Mouse (Mus musculus): Measurements from ENCODE around the gene Mylk2.

The Mylk2 gene

DNA sequence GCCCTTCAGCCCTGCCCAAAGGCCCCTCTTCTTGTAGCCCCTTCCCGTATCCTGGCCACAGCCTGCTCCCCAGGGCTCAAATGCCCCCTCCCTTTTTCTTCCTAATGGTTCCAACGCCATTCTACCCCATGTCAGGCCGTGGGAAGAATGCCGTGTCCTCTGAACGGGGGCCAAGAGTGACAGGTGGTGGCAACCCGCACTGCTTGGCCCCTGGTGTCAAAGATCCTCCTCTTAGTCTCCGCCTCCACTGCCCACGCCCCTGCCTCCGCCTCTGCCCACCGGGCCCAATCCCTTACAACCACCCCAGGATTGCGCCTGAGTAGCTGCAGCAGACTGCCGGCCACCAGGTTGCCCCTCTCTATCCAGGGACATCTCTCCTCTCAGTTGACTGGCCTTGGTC is at the start of gene Mylk2:
Mylk2 (plus strand) TSS at position 322 of the 400 bp plus-strand sequence.
- no peak for DNase-seq

DNA sequence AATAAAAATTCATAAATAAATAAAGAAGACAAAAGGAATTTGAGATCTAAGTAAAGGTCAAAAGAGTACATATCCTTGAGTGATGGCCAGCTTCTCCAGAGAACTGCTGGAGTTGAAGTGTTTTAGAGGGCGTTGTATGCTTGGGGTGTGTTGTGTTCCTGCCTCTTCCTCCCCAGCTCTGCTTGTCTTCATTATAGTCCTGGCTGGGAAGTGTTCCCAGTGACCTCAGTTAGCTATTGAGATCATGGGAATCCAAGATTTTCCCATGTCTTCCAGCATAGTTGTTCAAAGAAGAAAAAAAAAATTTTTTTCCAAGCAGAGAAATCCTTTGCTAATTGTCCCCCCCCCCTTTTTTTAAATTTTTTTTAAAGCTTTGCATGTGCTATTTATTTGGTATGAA is 49.3 kb upstream of the Mylk2 start:
- DNase-seq: no peak

DNA sequence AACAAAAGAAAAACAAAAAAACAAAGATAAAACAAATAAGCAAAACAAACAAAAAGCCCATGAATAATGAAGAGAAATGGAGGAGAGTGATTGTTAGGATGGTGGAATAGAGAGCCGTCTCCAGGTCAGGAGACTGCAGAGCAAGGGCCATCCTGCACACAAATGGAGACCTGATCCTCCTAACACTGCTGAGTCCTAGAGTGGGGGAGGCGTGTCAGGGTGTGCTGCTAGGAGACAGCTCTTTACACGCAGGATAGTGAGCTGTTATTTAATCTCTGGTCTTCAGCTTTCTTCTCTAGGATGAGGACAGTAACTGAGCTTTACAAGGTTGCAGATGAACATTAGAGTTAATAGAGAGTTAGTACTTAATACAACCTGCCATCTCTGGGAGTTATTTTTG is 48.5 kb upstream of the Mylk2 start:
- no peak for DNase-seq

DNA sequence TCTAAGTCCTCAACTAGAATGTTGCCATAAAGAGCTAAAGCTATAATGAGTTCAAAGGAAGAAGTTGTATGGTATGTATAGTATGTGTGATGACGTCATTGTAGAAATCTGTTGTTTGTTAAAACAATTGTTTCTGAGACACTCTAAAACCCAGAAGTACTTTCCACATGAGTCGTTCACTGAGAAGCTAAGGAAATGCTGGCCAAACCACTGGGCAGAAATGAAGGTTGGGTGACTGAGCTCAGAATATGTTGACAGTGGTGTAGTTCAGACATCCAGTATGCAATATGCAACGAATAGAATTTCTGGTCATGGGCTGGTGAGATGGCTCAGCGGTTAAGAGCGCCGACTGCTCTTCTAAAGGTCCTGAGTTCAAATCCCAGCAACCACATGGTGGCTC is 47.8 kb upstream of the Mylk2 start:
- no peak for DNase-seq

DNA sequence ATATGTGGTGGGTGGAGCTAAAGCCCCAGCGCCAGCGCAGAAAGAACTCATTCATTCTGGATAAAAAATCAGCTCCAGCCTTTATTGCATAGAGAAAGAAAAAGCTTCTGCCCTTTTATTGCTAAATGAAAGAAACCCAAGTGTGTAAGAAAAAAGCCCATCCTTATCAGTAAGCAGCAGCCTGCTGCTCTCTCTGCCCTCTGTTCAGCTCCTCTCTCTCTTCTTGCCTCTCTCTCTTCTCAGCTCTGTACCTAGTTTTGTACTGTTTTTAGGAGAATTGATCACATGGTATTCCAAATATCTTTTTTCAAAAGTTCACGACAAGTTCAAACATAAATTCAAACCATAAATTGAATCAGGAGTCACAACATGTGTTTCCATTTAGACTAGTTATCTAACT is 32.9 kb upstream of the Mylk2 start:
- DNase-seq: no peak

DNA sequence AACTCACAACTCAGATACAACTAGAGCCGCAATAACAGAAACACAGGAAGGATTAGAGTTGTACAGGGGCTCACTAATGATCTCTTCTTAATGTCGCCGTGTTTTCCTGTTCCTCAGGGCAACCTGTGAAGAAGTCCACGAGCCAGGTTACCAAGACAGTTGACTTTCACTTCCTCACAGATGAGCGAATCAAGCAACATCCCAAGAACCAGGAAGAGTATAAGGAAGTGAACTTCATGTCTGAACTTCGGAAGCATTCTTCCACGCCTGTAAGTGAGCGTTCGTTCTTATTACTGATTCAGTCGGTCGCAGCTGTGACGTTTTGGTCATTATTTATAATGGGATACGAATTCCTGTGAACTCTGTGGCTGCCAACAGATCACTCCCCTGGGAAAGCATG is 30.3 kb upstream of the Mylk2 start:
- no peak for DNase-seq

DNA sequence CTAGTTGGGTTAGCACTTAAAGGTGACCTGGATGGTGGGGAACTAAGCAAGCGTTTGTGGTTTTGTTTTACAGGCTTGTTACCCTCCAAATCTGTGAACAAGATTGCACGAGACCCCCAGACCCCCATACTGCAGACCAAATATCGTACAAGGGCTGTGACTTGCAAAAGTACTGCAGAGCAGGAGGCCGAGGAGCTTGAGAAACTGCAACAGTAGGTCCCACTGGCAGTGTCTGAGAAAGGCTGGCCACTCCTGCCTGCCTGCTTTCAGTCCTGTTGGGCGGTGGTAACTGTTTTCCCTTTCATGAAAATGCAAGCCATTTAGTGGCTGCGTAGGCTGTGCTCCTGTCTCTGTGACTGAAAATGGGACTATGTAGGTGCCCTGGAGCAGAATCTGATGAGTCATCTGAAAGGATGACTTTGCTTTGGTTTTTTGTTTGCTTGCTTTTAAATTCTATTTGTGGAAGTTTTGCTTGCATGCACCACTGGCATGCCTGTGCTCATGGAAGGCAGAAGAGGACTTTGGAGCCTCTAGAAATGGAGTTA is 27.0 kb upstream of the Mylk2 start:
- DNase-seq: no peak

DNA sequence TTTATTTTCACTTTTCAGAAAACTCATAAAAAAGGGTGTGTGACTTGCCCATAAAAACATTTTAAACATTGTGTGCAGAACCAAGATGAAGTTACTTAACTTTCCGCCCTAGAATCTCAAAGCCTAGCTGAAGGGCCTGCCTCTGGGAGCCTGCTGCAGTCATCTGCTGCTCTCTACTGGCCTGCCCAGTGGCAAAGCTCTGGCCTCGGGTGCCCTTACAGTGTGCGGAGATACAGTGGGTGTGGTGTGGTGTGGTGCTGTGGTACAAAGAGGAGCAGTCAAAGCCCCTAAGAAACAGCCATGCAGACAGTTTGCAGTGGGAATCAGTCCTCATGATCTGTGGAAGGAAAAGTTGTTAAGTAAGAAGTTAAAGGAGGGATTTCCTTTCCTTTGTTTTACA is 23.9 kb upstream of the Mylk2 start:
- no peak for DNase-seq

DNA sequence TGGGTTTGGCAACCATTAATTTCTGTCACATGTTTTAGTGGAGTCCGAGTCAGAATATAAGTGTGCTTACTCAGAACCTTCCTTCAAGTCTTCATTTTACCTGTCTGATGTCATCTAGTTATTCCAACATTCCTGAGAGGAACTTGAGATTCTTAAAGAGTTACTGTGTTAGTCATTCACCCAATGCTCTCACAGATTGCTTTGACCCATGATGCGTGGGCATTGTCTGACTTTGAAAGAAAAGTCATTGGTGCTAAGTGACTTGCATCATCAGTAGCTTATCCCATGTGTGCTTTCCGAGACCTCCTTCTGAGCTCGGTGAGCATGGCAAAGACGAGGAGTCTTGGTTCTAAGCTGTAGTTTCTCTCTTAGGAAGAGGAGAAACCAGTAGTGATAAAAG is 22.4 kb upstream of the Mylk2 start:
- DNase-seq: no peak

DNA sequence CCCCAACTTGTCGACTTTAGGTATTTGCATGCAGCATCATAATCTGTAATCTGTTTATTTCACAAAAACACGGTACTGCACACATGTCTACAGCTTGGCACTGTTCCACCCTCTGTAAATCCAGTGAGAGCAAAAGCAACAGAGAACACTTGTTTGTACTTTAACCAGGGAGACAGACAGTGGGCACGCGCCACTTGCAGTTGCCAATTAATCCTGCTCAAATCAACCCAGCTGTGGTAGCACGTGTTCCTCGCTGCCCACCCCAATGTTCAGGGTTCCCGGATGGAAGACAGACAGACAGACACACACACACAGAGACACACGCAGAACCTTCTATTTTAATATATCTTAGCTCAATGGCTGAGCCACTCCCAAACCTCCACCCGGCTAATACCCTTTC is 15.3 kb upstream of the Mylk2 start:
- DNase-seq: no peak

DNA sequence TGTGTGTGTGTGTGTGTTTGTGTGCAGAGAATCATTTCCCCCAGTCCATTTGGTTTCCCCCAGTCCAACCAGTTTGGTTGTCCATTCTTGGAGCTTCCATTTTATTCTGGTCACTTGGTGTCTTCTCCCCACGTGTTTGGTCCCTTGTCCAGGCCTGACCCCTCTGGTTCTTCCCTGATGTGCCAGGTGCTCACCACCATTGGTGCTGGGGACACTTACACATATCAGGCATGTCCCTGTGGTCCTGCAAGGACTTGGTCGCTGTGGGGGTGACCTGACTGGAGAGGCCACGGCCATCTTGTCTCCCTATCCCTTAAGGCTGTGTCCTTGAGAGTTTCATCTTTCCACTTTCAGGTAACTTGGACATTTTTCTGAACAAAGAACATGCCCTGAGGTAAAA is 14.2 kb upstream of the Mylk2 start:
- no peak for DNase-seq

DNA sequence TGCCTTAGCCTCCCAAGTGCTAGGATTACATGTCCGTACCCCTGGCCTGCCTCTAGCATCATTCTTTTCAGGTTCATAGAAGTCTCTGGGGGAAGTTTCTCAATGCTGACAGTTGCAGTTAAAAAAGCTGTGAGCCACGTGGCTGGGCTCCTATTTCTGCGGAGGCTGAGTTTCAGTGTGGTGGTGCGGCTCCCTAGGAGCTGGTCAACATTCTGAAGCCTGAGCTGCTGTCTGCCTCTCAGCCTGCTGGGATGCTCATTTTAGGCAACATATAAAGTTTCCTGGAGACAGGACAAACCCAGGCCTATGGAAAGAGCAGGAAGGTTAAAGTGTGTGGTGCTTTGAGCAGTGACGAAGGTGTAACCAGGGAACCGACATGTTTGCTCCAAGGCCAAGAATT is 12.1 kb upstream of the Mylk2 start:
- DNase-seq: no peak

DNA sequence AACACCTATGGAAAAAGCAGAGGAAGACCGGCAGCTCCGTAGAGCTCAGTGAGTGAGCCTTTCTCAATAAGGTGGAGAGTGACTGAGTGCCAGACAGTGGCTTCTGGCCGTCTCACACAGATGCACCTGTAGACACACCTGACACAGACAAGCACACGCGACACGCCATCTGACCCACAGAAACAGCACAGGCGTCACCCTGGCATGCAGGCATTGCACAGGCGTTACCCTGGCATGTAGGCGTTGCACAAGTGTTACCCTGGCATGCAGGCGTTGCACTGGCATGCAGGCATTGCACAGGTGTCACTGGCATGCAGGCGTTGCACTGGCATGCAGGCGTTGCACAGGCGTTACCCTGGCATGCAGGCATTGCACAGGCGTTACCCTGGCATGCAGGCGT is 9.9 kb upstream of the Mylk2 start:
- no peak for DNase-seq

DNA sequence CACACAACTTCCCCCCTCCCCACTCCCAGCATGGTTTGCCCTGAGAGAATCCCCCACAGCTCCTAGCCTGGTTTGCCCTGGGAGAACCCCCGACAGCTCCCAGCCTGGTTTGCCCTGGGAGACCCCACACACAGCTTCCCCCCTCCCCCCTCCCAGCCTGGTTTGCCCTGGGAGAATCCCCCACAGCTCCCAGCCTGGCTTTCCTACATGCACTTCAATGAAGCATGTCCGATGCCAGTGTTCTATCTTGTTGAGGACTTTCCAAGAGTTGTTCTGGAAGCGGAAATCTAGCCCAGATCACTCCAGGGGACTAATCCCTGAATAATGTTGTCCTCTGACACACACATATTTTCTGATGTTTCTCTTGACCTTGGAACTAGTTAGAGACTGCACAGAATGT is 8.5 kb upstream of the Mylk2 start:
- no peak for DNase-seq

DNA sequence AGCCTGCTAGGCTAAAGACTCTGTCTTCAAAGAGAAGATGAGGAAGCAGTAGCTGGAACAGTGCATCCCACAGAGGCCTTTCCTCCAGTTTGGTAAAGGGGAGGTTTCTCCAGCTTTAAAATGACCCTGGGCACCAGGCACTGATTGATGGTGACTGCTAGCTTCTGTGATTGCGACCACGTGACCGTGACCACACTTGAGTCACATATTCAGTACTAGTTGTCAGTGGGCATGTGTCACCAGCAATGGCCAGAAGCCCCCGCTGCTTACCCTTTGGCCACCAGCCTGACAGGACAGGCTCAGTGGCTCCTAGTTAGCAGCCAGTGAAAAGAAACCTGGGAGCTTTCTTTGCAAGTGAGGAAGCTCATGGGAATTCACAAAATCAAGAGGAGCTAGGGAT is 7.6 kb upstream of the Mylk2 start:
- DNase-seq: no peak

DNA sequence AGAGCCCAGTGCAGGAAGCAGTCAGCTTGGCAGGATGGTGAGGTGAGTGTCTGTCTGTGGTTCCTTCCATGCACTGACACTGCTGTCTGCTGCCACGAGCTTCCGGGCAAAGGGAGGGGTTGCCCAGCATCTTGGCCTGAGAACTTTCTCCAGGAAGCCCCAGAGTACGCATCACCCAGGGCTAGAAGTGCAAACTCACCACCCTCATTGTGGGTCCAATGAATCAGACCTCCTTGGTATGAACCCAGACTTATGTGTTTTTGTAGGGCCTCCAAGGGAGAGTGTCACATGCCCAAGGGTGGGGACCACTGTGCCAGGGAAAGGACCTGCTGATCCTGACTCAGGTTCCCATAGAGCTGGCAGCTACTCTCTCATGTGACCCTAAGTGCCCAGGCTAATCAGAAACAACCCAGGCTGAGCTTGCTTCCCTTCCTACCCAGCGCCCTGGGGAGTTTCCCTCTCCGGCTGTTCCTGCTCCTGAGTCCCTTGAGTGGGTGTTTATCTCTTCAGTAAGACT is 7.0 kb upstream of the Mylk2 start:
- no peak for DNase-seq

DNA sequence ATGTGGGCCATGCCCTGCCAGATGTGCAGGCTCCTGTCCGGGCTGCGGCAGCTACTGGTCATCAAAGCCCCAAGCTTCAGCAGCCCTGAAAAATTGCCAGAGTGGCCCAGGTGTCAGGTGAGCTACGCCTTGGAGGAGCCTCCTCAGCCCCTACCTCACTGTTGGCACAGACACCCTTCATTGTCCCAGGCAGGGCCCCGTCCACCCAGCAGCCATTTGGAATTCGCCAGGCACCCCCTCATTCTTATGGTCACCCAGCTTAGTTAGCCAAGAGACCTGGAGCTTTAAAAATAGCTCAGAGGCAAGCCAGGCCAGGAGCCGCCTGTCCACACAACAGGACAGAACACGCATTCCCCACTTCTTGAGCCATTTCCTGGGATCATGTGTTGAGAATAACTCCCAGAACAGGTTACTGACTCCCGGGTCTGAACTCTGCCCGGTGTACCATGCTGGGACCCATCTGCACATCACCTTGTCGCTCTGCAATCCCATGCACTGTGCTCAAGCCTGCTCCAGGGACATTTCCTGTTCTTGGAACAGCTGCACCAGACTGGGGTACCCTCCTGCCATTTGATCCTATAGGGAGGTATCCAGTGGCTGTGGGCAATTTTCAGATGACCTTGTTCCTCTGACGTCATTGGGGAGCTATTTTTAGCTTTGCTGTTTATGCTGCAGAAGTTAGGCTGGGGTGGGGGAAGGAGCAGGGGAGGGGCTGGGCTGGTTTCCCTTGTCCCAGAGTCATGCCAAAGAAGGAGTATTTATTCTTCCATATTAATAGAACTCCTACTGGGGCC is 5.9 kb upstream of the Mylk2 start:
- peak; percentile 67 for DNase-seq

DNA sequence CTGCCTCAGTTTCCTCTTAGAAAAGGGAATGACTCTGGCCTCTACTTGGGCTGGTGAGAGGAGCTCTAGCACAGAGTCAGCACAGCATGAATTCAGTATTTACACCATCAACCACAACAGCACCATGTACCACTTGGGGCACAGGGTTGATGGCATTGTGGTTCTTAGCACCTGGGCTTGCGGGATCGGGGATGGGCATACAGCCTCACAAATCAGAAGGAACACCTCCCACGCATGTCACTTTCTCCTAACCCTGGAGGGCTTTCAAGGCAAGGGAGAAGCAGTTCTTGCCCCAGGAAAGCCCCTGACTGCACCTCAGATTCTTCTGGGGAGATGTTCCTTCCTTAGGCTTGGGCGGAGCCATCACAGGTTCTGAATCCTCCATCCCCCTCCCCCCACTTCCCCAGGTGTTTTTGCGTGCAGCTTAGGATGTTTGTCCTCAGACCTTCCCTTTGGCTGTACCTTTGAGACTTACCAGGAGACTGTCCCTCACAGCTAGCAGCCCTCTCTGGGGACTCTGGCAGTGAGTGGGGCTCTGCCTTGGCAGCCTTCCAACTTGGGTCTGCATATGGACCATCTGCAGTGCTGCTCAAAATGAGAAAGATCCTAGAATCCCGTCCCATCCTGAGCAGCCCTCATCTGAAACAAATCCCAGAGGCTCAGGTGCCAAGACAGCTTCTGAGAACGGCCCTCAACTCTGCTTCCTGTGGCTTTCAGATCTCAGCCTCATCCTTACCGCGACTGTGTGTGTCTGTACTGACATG is 4.7 kb upstream of the Mylk2 start:
- no peak for DNase-seq

DNA sequence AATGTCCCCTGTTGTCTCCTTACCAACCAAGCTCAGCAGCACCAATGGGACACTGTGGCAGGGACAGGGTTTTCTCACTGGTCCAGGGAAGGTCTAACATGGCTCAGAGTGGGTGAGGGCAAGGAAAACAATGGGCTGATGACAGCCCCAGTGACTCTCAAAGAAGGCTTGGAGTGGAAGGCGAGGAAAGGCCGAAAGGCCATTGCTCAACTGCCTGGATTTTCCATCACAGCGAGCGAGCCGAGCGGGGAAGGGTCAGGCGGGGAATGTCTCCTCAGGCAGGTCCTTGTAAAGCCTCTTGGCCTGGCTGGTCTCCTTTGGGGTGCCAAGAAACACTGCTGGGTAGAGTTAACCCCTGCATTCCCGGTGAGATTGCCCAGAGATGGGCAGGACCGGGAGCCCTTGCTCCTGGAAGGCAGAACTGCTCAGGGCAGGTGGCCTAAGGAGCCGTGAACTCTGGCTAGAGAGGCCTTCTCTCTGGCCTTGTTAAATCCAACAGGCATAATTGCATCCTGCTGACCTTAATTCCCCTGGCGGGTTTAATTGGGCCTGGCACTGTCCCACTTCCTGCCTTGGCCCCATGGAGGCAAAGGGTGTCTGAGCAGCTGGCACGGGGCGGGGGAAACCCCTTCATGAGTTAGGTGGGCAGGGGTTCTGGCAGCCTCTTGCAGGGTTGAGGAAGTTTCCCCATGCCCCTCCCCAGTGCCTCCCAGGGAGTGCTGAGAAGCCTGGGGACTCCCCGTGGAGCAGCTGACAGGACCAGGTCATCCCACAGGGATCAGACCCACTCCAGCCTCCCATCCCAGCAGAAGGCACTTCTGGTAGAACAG is 3.8 kb upstream of the Mylk2 start:
- no peak for DNase-seq

DNA sequence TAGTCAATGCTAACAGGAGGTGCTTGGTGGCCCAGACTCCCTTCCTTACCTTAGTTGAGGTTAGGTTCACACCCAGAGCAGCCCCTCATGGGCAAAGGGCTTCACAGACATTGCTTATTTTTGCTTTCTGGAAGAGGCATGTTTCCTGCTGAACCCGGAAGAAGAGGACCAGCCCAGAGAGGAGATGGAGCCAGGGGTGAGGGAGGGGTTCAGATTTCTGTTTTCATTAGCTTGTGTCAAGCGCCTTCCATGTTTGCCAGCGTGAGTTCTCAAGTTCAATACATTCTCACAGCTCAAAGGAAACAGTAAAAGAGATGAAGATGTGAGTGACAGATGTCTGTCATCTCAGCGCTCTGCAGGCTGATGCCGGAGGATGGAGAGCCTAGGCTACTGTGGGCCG is 1.3 kb upstream of the Mylk2 start:
- no peak for DNase-seq

DNA sequence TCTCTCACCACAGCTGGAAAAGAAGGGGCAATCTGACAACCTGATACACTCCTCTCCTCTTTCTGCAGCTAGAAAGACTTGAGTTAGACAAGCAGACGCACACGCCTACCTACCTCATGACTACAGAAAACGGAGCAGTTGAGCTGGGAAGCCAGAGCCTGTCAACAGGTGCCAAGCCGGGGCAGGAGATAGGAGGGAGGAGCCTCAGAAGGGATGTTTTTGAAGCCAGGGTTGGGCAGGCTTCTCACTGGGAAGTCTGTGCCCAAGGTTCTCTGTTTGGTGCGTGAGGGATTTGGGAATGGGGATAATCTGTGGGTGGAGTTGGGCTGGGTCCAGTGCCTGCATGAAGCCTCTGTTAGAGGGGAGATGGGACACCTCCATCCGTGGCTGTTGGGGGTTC is 280 bp downstream of the Mylk2 start:
- no peak for DNase-seq

DNA sequence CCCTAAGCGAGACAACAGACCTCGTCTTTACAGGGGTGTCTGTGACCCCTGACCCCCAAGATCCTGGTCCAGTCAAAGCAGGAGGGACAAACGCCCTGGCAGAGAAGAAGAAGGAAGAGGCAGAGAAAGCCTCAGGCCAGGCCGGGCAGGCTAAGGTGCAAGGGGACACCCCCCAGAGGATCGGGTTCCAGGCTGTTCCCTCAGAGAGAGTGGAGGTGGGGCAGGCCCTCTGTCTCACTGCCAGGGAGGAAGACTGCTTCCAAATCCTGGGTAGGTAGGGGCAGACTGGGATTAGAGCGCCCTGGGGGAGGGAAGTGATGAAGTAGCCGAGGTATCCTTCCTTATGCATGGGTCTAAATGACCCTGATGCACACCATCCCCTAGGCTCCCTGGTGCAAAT is 2.3 kb downstream of the Mylk2 start:
- DNase-seq: no peak
